Mouse (Mus musculus) CH12F3 (cell line): ENCODE data around the gene Isca1.
"Not testable (repeated sequence)": the region's sequence is repeated elsewhere in the genome, so short reads cannot be mapped to it uniquely, and the experiment has no call there.

Experiments used
- in situ Hi-C: fragments of 300-500 bp; cut with MboI; formaldehyde crosslinking; loops from 2 replicates; pipeline ENCODE4 v1.14.3; 2020; ENCODE audit warnings: low sequenced_read_pairs

The Isca1 gene

DNA sequence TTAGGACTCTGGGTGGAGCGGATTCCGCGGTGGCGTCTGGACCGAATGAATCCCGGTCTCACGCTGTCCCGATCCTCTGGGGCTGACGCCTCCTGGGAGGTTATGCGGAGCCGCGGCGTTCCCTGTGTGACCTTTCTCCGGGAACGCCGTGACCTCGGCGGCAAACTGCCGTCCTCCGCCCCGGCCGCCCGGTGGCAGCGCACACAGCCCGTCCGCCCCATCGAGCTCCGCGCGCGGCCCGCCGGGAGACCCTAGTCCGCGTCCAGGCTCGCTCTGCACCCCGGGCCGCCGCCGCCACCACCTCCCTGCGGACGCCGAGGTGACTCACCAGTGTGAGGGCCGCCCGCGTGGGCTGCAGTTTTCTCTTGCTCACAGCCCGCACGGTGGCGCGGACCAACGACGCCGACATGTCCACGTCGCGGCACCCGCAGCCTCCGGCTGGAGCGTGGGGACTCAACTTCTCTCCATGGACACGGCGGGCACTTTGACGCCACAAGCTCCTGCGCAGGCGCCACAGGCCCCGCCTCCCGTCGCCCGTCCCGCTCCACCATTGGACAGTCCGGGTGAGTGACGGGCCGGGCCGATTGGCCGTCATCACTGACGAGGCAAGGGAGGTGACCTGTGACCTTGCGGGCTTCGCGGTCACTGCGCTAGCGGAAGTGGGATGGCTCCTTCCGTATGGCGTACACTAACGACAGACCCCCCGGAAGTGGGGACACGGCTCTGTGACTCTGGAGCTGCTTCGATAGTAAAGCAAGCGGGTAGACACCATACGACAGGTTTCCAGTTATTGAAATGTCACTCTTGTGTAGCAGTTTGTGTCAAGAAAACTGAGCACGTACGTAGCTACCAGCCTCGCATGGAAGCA is at the start of gene Isca1:
TSS of gene Isca1 (minus strand) at position 515 of the 868 bp plus-strand sequence.
- in situ Hi-C loops, result no loop called here

GRCm38 (mm10) chr13:59817352-59817751 is 47.7 kb upstream of the Isca1 start:
- in situ Hi-C loops, result no loop called here

GRCm38 (mm10) chr13:59814109-59814591 is 44.5 kb upstream of the Isca1 start:
- in situ Hi-C loops, result no loop called here

GRCm38 (mm10) chr13:59811581-59811980 is 42.0 kb upstream of the Isca1 start:
- in situ Hi-C loops, result no loop called here

- in situ Hi-C loops, result no loop called here
Measured at GRCm38 (mm10) chr13:59801000-59801399, 31.4 kb upstream of the Isca1 start.

DNA sequence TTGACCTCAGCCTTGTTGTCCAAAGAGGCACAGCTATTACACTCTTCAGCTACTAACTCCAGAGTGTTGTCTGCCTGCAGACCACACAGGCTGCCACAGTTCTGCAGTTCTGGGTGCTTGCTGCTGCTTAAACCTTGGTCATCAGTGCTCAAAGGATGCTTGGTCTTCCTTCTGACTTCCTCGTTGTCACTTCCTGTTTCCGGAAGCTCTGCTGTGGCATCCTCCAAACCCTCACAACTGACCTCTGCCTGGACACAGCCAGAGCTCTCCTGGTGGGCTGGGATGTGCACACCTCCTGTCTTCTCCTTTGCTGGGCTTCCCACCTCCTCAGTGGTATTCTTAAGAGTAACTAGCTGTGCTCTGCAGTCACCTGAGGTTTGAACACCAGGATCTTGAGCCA is 30.5 kb upstream of the Isca1 start:
- in situ Hi-C loops, result no loop called here

DNA sequence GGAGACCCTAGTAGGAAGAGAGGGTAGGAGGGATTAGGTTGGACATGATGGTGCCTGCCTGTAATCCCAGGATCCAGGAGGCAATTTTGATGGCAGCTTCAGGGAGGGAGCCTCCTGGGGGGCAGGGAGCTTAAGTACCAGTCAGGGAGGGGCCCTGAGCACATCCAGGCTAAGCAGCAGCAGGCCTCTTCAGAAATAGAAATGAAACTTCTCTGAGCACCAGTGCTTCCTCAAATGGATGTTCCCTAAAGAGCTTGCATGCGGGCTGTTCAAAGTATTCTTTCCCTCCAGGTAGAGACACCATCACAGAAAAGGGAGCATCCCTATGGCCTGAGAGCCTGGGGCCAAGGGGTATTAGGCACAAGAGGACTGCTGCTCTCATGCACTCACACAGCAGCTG is 28.7 kb upstream of the Isca1 start:
- in situ Hi-C loops, result no loop called here

GRCm38 (mm10) chr13:59796466-59796848 is 26.8 kb upstream of the Isca1 start:
- in situ Hi-C loops, result no loop called here

DNA sequence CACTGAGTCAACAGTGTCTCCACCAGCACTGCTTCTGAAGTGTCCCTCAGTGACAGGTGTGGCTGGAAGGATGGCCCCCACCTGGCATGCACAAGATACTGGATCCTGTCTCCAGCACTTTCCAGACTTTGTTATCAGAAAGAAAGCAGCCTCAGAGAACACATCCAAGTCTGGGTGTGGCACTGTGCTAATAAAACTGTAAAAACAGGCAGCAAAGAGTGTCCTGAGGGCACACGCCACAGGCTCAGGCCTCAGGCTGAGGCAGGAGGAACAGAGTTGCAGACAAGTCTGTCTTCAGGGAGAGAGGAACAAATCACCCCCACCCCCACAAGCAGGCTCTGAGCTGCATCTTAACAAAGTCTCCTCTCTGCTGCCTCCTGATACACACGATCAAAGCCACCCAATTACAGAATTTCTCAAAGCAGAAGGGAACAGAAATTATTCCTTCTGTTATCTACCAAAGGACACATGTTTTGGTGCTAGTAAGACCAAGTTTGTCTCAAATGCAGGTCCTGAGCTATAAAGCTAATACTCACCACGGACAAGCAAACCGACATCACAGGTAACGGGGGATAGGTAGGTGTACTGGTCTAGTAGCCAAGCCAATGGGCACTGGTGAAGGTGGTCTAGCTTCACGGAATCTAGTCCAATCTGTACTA is 26.3 kb upstream of the Isca1 start:
- in situ Hi-C loops, result no loop called here

- in situ Hi-C loops, result no loop called here
Measured at GRCm38 (mm10) chr13:59794786-59795185, 25.2 kb upstream of the Isca1 start.

DNA sequence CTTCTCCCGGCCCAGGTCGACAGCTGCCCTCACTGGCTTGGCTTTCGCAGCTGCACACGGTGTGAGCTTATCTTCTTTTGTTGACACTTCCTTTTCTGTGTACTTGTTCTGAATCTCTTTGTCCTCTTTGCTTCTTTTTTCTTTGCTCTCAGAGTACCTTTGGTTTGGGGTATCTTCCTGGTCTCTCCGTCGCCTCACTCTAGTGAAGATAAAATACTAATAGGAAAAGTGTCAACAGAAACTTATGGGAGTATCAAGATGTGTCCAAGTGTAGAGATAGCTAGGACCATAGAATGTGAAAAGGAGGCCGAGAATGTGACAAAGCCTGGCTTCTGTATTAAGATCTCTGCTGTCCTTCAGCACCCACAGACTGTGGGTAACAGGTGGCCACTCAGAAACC is 12.5 kb upstream of the Isca1 start, which contains the start of gene Gm49354:
TSS of gene Gm49354 (minus strand) at position 101 of the 400 bp plus-strand sequence.
- in situ Hi-C loops, result no loop called here

DNA sequence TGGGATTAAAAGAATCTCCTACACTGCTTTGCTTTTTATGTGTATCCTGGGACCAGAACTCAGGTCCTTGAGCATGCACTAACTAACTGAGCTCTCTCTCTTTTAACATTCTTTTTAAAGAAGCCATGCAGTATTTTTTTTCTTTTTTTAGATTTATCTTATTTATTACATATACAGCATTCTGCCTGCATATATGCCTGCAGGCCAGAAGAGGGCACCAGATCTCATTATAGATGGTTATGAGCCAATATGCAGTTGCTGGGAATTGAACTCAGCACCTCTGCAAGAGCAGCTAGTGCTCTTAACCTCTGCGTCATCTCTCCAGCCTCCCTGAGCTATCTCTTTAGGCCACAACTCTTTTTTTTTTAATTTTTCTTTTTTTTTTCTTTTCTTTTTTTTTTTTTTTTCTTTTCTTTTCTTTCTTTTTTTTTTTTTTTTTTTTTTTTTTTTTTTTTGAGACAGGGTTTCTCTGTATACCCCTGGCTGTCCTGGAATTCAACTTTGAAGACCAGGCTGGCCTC is 10.2 kb upstream of the Isca1 start:
- in situ Hi-C loops, result not testable (repeated sequence)

GRCm38 (mm10) chr13:59779213-59779612 is 9.6 kb upstream of the Isca1 start:
- in situ Hi-C loops, result no loop called here

DNA sequence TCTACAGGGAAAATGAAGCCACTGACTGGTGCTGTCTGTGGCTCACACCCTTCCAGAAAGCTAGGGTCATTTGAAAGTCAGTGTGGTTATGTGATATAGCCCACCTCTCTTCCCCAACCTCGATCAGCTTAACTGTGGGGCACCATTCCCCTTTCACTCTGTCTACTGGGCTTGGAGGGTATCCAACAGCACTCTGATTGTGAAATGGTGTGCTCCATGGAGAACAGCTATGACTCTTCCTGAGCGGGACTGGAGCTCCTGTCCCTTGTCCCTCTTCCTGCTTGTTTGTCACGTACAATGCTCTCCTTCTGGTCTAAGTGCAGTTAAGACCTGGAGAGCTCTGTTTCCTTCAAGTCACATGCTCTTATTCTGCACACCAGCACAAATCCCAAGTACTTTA is 5.6 kb upstream of the Isca1 start:
- in situ Hi-C loops, result no loop called here

DNA sequence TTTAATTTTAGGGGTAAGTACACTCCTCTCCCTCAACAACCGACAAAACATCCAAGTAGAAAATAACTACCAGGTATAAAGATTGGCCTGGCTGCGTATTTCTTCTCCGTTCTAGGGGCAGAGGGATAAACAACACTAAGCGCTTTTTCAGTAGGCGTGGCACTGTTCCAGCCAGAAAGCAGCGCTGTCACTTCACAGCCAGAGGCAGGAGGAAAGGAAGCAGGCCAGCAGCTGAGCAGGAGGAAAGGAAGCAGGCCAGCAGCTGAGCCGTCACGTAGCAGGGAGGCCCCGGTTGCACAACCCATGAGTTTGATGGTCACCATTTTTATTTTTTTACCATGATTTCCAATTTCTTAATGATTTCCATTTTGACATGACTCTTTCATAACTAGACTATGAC is 1.6 kb upstream of the Isca1 start:
- in situ Hi-C loops, result no loop called here

DNA sequence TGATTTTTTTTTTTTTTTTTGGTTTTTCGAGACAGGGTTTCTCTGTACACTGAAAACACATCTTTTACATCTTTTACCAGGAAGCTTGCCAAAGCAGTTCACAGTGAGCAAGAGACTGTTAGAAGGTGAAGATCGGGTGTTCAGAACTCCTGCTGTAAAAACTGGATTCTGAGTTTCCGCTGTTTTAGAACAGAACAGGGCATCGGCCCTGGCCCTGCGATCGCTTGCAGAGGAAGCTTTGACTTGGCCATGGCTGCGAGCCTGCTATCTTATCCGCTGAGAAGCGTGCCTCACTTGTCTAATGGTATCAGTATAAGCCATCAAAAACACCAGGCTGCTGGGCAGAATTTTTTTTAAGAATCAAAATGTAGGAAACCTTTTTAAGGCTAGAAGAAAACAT is 1.2 kb upstream of the Isca1 start:
- in situ Hi-C loops, result no loop called here

DNA sequence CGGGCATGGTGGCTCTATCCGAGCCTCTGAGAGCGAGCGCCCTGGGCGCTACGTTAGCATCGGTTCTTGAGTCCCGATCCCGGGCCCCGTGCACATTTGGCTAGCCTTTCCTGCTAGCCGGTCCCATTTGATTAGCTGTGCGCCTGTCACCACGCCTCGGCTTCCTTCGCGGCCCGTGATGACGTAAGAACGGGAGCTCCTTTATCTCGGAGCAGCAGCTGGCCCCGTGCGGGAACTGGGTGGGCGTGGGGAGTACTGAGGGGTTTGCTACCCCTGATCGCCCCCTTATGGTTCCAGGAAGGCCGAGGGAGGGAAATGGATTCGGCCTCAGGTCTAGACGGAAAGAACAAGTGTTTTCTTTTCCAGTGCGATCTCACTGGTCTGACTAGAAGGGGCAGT is 553 bp upstream of the Isca1 start:
- in situ Hi-C loops, result no loop called here

DNA sequence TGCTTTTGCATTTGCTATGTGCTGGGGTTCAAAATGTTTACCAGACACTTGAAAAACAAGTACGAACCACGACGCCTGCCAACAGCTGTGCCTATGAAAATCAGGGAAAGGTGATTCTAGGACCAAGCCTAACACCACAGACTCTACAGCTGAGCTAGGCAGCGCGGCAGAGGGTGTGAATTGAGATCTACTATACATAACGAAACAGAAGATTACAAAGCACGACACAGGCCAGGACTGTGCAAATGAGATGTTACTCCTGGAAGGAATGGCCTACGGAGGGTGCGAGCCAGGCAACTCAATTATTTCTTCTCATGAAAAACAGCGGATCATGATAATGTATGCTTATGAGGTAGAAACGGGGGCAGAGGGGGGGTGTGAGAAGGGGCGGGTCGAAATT is 1.1 kb downstream of the Isca1 start:
- in situ Hi-C loops, result no loop called here

DNA sequence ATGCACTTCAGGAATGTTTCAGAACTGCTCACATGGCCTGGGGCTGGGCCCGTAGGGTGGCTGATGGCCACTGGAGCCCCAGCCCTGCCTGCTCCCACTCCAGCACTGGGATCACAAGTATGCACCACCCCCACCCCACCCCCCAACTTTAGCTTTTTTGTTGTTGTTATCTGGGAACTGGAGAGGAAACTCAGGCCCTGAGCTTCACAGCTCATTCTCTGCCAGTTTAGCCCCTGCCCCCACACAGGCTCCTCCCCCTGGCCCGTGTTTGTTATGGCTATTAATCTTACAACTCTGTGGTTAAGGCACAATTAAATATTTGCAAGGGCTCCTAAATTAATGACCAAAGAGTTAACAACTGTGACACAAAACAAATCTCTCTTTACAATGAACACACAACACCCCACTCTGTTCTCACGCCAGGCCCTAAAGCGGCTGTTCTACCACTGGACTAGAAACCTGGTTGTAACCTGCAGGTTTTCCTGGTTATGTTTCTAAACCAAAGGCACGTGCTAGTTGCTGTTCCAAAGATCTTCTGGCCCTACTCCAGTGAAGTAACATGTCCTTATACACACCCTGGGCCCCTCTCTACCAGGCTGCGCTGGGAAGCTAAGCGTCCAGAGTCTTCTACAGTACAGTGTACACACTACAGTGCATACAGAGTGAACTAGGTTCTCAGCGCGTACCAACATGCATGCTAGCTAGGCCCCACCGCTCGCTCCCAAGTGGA is 2.7 kb downstream of the Isca1 start:
- in situ Hi-C loops, result no loop called here

GRCm38 (mm10) chr13:59762791-59763190 is 6.8 kb downstream of the Isca1 start:
- in situ Hi-C loops, result no loop called here

DNA sequence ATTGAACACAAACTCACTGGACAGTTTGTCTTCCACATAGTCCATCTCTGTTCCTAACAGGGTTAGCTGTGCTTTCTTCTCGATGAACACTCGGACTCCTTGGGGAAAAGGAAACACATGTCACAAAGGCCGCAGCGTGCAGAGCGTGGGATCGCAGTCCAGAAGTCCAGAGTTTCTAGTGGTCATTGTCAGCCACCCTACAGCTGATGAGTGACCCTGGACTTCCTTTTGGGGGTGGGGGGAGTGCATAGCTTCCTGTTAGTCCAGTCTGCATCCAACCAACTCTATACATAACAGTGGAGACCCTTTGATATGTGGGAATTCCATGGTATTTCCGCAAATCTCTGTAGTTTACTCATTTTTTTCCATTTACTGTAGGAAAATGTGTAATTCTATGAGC is 12.7 kb downstream of the Isca1 start:
- in situ Hi-C loops, result no loop called here
